Mouse (Mus musculus): ENCODE data around the gene Zmynd15. TPM values are rescaled to one million over a fixed set of nuclear protein-coding genes. Genes with fewer than 3 reads are reported as not detected.
A peak's percentile ranks its signal among the peaks of the same experiment; 100 is the strongest.
"Not testable (repeated sequence)": the region's sequence is repeated elsewhere in the genome, so short reads cannot be mapped to it uniquely, and the experiment has no call there.

The Zmynd15 gene
- polyA plus RNA-seq, 1 experiment = 8.7 TPM

DNA sequence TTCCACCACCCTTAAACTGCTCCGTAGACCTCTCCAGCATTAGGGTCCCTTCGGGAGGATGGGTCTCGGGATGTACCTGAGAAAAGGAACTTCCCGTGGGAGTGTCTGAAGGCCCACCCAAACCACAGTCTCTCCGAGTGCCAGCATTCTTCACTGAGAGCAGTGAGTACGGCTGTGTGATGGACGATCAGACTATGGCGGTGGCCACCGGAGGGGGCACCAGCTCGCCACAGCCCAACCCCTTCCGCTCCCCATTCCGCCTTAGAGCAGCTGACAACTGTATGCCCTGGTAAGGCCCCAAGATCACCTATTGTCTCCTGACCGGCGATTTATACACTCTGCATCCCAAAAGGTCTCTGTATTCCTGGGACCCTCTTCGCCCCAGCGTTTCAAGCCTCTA, 6.0 kb downstream of the Zmynd15 start:
- TF ChIP-seq POLR2A (IDR thresholded peaks at IDR 0.05; ENCODE audit: borderline replicate concordance, extremely low read depth, low read depth, low read length) (no peak), CTCF (IDR thresholded peaks at IDR 0.05; ENCODE audit: insufficient read depth, low read length) (no peak)
- 55% methylated on average over 16 of the region's 16 CpGs for WGBS
- no peak for DNase-seq
- Histone ChIP-seq H3K4me3 (replicated peaks; ENCODE audit: extremely low read depth, low read depth, low read length) (no peak overlapping the region), H3K4me1 (ENCODE audit: control insufficient read depth, insufficient read depth, low read length) (peaks cover 12% of the 10 kb centered on the region)

- H3K4me1 ChIP-seq (ENCODE audit: control insufficient read depth, insufficient read depth, low read length) = peaks cover 12% of the 10 kb centered on the region
- TF ChIP-seq POLR2A (IDR thresholded peaks at IDR 0.05; ENCODE audit: borderline replicate concordance, extremely low read depth, low read depth, low read length) = no peak
- TF ChIP-seq CTCF (IDR thresholded peaks at IDR 0.05; ENCODE audit: insufficient read depth, low read length) = no peak
- peak; percentile 29 for DNase-seq
- no peak overlapping the region for H3K4me3 ChIP-seq (replicated peaks; ENCODE audit: extremely low read depth, low read depth, low read length)
- 11% methylated on average over 23 of the region's 23 CpGs for WGBS
Measured at GRCm38 (mm10) chr11:70465824-70466223, 6.6 kb downstream of the Zmynd15 start.

DNA sequence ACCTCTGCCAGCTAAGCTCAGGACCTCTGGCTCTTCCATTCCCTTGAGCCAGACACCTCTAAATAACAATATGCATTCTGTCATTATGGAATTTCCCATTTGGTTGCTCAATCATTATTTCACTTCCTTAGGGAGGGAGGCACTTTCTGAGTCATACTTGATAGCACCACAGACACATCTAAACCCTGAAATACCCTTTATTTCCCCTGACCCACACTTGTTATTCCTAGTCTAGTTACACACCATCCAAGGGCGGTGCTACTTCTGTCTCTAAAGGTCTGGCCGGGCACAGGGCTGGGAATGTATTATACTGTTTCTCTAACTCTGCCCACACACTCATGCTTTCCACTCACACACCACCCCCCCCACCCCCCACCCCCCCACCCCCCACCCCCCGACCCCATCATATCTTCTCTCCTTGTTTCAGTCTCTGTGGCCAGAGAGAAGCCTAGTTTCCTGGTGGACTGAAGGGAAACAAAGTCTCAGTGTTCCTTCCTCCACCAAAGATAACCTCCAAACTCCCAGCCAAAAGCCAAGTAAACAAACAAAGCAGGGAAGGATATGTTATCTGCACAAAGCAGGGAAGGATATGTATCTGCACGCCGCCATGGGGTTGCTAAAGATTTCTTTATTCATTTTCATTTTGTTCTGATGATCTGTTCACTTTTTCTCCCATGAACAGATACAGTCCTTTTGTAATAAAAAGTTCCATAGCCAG, 8.8 kb downstream of the Zmynd15 start:
- WGBS = 30% methylated on average over 5 of the region's 5 CpGs
- no peak overlapping the region for H3K4me3 ChIP-seq (replicated peaks; ENCODE audit: extremely low read depth, low read depth, low read length)
- no peak for DNase-seq

GRCm38 (mm10) chr11:70469764-70470163, 10.5 kb downstream of the Zmynd15 start:
- WGBS = 84% methylated on average over 3 of the region's 3 CpGs
- no peak overlapping the region for H3K4me3 ChIP-seq (replicated peaks; ENCODE audit: extremely low read depth, low read depth, low read length)
- no peak for DNase-seq
- peaks cover 12% of the 10 kb centered on the region for H3K4me1 ChIP-seq (ENCODE audit: control insufficient read depth, insufficient read depth, low read length)
- no peak for TF ChIP-seq CTCF (IDR thresholded peaks at IDR 0.05; ENCODE audit: insufficient read depth, low read length)
- TF ChIP-seq POLR2A (IDR thresholded peaks at IDR 0.05; ENCODE audit: borderline replicate concordance, extremely low read depth, low read depth, low read length) = no peak

More for the DNA sequence above, 8.8 kb downstream of the Zmynd15 start:
- H3K4me1 ChIP-seq (ENCODE audit: control insufficient read depth, insufficient read depth, low read length) = peaks cover 12% of the 10 kb centered on the region
- TF ChIP-seq CTCF (IDR thresholded peaks at IDR 0.05; ENCODE audit: insufficient read depth, low read length) (no peak), POLR2A (IDR thresholded peaks at IDR 0.05; ENCODE audit: borderline replicate concordance, extremely low read depth, low read depth, low read length) (no peak)

- TF ChIP-seq POLR2A (IDR thresholded peaks at IDR 0.05; ENCODE audit: borderline replicate concordance, extremely low read depth, low read depth, low read length) = no peak
- TF ChIP-seq CTCF (IDR thresholded peaks at IDR 0.05; ENCODE audit: insufficient read depth, low read length) = no peak
- Histone ChIP-seq H3K4me3 (replicated peaks; ENCODE audit: extremely low read depth, low read depth, low read length) (no peak overlapping the region), H3K4me1 (ENCODE audit: control insufficient read depth, insufficient read depth, low read length) (peaks cover 8% of the 10 kb centered on the region)
- no peak for DNase-seq
Measured at GRCm38 (mm10) chr11:70472716-70473115, 13.5 kb downstream of the Zmynd15 start.

DNA sequence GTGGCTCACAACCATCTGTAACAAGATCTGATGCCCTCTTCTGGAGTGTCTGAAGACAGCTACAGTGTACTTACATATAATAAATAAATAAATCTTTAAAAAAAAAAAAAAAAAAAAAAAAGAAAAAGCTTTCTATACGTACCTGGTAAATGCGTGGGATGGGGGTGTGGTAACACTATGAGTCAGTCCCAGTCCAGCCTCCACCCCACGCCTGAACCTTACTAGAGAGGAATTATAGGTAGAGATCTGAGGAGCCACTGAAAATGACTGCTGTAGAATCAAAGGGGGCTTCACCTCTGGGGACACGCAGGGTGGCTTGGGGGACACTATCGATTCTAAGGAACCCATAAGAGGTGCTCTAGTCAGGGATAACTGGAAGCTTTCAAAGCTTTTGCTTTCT, 14.1 kb downstream of the Zmynd15 start:
- H3K4me1 ChIP-seq (ENCODE audit: control insufficient read depth, insufficient read depth, low read length) = not testable (repeated sequence)
- 85% methylated on average over 5 of the region's 5 CpGs for WGBS

GRCm38 (mm10) chr11:70474872-70475534, 15.8 kb downstream of the Zmynd15 start:
- no peak for TF ChIP-seq POLR2A (IDR thresholded peaks at IDR 0.05; ENCODE audit: borderline replicate concordance, extremely low read depth, low read depth, low read length)
- TF ChIP-seq CTCF (IDR thresholded peaks at IDR 0.05; ENCODE audit: insufficient read depth, low read length) = no peak
- 34% methylated on average over 12 of the region's 12 CpGs for WGBS
- DNase-seq = no peak

More for the DNA sequence above, 14.1 kb downstream of the Zmynd15 start:
- not testable (repeated sequence) for DNase-seq; H3K4me3 ChIP-seq (replicated peaks; ENCODE audit: extremely low read depth, low read depth, low read length)

DNA sequence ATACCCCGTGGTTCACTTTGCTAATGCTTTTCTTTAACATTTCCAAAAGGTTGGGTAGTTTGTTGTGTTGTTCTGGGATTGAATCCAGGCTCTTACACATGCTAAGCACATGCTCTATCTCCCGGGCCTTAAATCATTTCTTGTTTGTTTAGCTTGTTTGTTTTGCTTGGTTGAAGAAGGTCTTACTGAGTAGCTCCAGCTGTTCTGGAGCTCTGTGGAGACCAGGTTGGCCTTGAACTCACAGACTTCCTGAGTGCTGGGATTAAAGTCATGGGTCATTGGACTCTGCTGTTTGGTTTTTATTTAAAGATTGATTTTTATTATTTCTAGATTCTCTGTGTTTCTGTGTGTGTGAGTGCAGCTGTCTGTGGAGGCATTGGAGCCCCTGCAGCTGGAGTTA, 26.3 kb downstream of the Zmynd15 start:
- WGBS = 36% methylated on average over 2 of the region's 2 CpGs
- TF ChIP-seq CTCF (IDR thresholded peaks at IDR 0.05; ENCODE audit: insufficient read depth, low read length) (no peak), POLR2A (IDR thresholded peaks at IDR 0.05; ENCODE audit: borderline replicate concordance, extremely low read depth, low read depth, low read length) (no peak)
- no peaks in the 10 kb centered on the region for H3K4me1 ChIP-seq (ENCODE audit: control insufficient read depth, insufficient read depth, low read length)
- no peak overlapping the region for H3K4me3 ChIP-seq (replicated peaks; ENCODE audit: extremely low read depth, low read depth, low read length)
- DNase-seq = no peak

More at GRCm38 (mm10) chr11:70474872-70475534, 15.8 kb downstream of the Zmynd15 start:
- H3K4me1 ChIP-seq (ENCODE audit: control insufficient read depth, insufficient read depth, low read length) = no peaks in the 10 kb centered on the region; the same call in 1 of the 2 replicates
- no peak overlapping the region for H3K4me3 ChIP-seq (replicated peaks; ENCODE audit: extremely low read depth, low read depth, low read length)

DNA sequence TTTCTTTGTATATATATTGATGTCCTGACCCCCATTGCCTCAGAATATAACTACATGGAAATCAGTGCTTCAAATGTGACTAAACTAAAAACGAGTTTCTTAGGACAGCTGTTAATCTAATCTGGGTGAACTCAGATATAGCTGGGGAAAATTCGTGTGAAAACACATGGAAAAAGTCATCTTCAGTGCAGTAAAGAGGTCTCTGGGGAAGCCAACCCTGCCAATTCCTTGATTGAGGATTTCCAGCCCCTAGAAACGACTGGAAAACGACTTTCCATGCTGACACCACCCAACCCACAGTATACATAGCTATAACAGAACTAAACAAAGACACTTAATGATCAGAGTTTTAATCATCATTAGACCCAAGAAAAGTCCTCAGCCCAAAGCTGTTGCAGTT, 28.6 kb downstream of the Zmynd15 start:
- Histone ChIP-seq H3K4me3 (replicated peaks; ENCODE audit: extremely low read depth, low read depth, low read length) (no peak overlapping the region), H3K4me1 (ENCODE audit: control insufficient read depth, insufficient read depth, low read length) (no peaks in the 10 kb centered on the region)
- TF ChIP-seq CTCF (IDR thresholded peaks at IDR 0.05; ENCODE audit: insufficient read depth, low read length) (no peak), POLR2A (IDR thresholded peaks at IDR 0.05; ENCODE audit: borderline replicate concordance, extremely low read depth, low read depth, low read length) (no peak)
- no peak for DNase-seq
- WGBS = 41% methylated on average over 4 of the region's 4 CpGs

DNA sequence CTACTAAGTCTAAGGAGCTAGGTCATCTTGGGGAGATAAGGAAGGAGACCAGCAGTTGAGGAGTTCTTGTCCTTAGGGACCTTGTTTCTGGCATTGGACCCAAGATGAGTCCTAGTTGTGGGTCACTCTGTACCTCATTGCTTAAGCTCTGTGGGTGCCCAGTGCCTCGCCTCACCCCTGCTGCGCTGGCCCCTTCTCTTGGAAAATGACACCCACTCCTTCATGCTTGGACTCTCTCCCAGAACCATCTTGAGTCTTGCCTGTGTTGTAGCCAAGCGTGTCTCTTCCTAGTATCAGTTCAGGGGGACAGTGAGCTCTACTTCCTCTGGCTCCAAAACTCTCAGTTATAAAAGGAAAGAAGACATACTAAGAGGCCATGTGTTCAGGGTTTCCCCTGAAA, 29.9 kb downstream of the Zmynd15 start:
- H3K4me3 ChIP-seq (replicated peaks; ENCODE audit: extremely low read depth, low read depth, low read length) = no peak overlapping the region
- H3K4me1 ChIP-seq (ENCODE audit: control insufficient read depth, insufficient read depth, low read length) = no peaks in the 10 kb centered on the region
- TF ChIP-seq CTCF (IDR thresholded peaks at IDR 0.05; ENCODE audit: insufficient read depth, low read length) (no peak), POLR2A (IDR thresholded peaks at IDR 0.05; ENCODE audit: borderline replicate concordance, extremely low read depth, low read depth, low read length) (no peak)
- DNase-seq = no peak
- WGBS = 70% methylated on average over 3 of the region's 3 CpGs

Data from lung, adult 2 months (tissue).